Mouse (Mus musculus) lung, postnatal 10 days (tissue): ENCODE measurements around the gene Kmt2a.

Experiments
- DNase-seq: peaks from one replicate; pipeline ENCODE4 v3.0.0; 2021

Gene Kmt2a

DNA sequence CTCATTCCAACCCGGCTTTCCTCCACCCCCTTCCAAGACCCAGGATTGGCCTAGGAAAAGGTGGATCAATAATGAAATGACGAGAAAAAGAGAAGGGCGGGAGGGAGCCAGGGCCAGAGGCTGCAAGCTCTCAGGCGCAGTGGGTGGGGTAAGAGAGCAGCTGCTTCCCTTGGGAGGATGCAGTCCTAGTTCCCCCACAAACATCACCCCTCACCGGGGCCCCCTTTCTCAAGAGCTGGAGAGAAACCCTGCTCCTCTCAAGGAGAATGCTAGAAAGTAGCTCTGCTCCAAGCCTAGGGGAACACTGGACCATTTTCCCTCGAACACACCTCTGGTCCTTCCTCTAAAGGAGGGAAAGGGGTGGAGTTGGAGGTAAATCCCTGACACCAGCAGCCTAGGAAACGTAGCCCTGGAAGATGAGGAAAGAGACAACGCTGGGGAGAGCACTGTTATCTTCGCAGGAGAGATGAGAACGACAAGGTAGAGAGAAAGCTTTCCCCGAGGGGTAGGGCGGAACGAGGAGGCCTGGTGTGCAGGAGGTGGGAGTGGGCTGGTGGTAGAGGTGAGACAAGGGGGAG is 1.3 kb downstream of the Kmt2a start:
- DNase-seq: peak; percentile 45

GRCm38 (mm10) chr9:44878776-44879500 is 2.2 kb downstream of the Kmt2a start:
- peak; percentile 21 for DNase-seq

GRCm38 (mm10) chr9:44877686-44878085 is 3.4 kb downstream of the Kmt2a start:
- DNase-seq: no peak

GRCm38 (mm10) chr9:44875476-44875875 is 5.6 kb downstream of the Kmt2a start:
- DNase-seq: no peak

DNA sequence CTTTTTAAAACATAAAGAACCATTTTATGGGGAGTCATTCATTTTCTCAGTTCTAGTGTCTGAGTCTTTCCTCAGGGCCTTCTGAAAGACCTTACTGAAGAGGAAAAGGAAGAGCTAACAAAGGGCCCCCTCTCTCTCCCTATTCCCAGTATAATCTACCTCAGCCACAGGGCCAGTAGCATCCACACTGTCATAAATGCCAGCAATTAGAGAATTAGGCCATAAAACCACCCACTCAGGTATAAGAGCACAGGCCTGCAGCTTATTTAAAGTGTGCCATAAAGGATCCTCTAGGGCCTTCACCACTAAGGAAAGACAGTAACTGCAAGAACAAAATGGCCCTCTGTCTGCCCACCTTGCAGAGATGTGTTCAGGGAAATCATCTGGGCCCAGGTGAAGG is 6.9 kb downstream of the Kmt2a start:
- no peak for DNase-seq

DNA sequence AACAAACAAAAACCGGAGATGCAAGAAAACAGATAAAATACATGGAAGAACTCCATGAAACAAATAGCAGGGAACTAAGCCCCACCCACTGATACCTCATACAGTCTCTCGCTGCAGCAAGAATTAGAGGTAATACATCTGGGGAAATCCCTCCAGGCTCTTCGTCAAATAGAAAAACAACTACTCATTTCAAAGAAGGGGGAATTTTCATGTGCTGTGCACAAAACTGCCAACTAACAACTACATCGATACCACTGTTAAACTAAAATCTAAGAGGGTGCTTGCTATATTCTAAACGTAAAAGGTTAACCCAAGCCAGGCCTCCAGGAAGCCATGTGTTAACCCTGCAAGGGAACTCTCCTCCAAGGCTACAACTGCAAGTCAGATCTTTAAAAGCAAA is 7.4 kb downstream of the Kmt2a start:
- no peak for DNase-seq

DNA sequence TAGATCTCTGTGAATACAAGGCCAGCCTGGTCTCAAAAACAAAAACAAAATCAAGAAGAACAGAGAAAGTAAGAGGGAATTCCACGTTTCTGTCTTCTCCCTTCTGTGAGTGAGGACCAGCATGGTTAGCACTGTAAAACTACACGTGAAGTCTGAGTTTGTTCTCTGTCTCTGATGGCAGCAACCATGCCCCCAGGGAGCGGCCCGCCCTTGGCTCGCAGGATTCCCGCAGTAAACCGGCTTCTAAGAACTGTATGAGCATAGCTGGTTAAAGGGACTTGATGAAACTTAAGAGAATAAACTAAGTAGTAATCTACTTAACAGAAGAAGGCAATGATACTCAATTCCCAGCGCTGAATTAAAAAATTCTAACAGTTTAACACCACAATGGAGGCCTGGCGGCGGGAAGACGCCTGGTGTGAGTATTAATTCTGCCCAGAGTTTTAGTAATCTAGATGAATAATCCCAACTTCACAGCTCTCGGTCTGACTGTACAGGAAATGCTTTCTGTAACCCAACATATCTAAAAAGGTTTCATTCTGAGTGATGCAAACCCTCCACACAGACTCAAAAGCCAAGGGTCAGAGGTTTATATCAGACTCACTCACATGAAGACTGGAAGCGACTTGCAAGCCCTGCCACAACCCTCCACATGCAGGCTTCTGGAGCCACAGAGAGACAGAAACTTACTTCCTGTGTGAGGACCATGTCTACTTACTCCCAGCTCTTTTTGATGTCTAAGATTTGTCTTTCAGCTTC is 12.6 kb downstream of the Kmt2a start:
- no peak for DNase-seq

- no peak for DNase-seq
Observed at GRCm38 (mm10) chr9:44867664-44868063, 13.4 kb downstream of the Kmt2a start.

DNA sequence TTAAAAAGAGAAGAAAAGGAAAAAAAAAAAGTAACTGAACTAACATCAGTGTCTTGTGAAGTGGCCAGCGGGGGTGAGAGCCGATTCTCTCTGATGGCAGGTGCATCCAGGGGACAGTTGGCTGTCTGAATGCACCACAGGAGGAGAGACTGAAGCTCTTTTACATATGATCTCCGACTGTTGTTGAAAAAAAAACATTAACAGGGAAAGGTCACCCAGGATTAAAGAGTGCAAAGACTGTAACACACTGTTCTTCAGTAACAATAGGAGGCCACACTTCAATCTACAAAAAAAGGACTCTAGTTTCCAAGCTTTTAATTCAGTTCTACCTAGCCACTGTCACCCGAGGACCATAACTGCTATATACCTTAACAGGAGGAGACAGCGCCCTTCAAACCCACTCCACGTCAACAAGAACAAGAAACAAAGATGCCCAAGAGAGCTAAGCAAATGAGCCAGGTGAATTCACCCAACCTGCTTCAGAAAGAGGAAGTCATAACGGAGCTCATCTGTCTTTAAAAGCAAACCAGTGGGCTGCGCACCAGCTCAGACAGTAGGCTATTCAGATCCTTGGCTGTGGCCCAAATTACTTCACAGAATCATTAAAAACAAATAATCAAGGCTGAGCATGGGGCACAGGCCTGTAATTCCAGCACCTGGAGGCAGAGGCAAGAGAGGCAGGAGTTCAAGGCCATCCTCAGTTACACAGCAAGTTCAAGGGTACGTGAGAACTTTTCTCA is 14.4 kb downstream of the Kmt2a start:
- no peak for DNase-seq

- DNase-seq: no peak
Observed at GRCm38 (mm10) chr9:44861121-44861520, 20.0 kb downstream of the Kmt2a start.

DNA sequence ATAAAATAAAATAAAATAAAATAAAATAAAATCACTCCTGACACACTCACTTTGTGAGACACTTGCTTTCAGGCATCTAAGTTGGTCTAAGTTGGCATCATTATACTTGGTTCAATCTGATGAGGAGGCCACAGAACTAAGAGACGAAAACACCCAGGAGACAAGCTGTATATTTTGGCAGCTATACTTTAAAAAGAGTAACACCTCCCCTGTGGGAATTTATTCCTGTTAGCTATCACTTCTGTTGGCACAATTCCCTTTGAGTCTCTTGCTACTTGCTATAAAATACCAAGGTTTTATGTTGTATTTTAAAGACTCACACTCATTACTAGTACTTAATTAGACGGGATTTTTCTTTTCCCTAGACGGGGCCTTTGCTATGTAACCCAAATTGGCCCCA is 22.4 kb downstream of the Kmt2a start:
- no peak for DNase-seq

DNA sequence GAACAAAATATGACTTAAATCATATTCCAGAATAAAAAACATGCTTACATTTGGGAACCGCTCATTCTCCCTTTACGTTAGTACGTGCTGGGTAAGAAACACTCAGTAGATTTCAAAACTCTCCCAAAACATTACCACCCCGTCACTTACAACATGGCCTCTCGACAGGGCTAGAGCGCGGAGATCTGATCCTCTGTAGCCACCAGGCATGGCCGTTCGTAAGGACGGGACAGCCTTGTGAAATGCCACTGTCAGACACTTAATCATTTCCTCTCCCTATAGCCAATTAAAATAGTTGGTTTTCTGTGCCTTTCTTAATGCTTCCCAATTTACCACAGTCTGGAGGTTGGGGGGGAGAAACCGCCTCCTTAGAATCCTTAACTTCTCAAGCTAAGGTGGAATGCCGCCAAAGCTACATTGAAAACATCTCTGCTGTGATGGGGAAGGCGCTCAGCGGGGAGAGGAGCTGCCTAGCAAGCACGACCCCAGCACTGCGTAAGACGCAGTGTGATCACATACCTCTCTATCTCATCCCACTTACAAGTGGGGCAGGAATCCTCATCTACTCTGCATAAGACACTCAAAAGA is 23.6 kb downstream of the Kmt2a start:
- no peak for DNase-seq

DNA sequence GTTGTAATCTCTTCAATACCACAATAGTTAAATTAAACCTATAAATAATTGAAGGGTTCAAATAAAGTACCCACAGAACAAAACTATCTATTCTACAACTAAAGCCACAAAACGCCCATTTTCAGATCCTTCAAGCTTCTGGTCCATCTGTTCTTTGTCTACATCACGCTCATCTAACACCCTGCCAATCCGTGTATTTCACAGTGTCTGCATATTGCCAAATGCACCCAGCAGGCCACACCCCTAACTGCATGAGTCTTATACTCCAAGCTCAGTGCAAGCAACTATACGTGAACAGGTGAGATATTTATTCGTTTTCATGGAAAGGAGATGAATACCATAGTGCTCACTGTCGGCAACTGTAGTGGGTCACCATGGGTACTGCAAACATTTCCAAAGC is 25.9 kb downstream of the Kmt2a start:
- DNase-seq: peak; percentile 24

- peak; percentile 33 for DNase-seq
Observed at GRCm38 (mm10) chr9:44847446-44847845, 33.6 kb downstream of the Kmt2a start.

DNA sequence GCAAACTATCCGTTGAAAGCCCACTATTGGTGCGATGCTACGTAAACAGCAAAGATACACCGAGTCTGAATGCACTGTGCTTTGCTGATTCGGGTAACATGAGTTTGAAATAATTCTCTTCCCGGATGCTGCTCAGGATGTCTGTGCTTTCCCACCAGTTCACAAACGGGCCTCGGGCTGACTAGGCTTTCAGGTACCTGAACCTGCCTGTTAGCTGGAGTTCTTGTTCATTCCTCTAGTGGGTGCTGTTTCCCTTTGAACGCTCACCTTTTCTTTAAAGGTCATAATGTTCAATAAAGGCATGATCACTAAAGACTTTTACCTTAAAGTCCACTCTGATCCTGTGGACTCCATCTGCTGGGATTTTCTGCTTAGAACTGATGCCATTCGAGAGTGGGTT is 39.9 kb downstream of the Kmt2a start:
- DNase-seq: peak; percentile 29

GRCm38 (mm10) chr9:44836439-44836838 is 44.7 kb downstream of the Kmt2a start:
- DNase-seq: peak; percentile 85

DNA sequence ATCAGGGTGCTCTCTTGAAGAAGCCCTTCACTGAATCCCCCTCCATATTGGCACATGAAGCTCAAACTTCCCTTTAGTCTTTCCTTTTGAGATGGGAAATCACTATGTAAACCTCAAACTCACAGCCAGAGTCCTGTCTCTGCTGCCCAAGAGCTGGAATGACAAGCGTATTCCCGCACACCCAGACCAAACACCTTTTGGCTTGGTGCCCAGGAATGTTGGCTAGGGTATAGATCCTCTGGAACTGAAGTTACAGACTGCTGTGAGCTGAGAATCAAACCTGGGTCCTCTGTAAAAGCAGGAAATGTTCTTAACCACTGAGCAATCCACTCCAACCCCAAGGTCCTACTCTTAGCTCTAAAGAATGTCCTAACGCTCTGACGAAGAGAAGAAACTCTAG is 48.7 kb downstream of the Kmt2a start:
- DNase-seq: peak; percentile 33

- DNase-seq: no peak
Observed at GRCm38 (mm10) chr9:44830506-44830905, 50.6 kb downstream of the Kmt2a start.

DNA sequence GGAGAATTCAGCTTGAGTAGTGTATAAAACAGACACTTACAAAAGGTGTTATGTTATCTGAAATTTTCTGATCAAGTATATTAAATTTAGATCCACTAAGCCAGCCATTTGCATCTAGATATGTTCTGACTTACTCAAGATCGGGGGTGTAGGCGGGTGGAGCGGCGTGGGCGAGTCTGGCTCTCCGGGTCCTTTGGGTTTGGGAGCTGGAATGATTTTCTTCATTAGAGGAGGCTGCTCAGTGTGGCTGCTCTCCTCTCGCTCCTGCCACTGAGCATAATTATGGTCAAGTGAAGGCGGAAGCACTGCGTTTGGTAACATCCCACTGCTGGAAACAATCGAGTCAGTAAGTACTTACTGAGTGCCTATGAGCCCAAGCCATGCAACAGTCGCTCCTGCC is 52.2 kb downstream of the Kmt2a start:
- DNase-seq: no peak

DNA sequence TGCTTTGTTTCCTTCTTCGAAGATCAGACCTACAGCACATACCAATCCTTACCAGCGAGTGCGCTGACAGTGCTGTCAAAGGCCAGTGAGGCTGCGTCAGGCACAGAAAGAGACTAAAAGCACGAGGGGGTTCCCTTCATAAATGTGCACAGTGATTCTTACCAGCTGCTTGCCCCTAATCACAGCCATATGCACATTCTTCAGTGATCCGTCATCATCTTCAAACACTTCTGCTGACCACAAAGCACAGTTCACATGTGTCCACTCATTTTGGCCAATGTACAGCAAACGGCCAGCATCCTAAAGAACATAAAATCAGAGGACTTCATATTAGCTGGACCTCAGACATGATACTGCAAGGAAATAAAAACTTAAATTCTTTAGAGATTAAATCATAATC is 54.4 kb downstream of the Kmt2a start:
- DNase-seq: no peak

GRCm38 (mm10) chr9:44819920-44820827 is 60.9 kb downstream of the Kmt2a start:
- peak; percentile 69 for DNase-seq

DNA sequence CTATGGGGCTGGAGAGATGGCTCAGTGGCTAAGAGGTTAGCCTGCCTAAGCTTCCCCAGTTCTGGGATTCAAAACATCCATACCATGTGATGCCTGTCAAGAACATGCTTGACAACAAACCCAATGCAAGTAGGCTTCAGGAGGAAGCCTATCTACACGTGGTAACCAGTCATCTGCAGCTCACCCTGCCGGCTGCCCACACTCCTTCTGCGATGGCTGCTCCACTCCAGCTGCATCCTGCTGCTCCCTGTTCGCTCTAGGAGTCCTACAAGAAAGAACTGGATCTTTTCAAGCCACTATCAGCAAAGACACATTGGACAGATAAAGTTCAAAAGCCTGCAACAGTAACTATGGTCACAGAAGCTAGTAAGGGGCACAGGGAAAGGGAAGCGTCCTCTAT is 63.6 kb downstream of the Kmt2a start:
- DNase-seq: no peak
